Mouse (Mus musculus): ENCODE results near the gene Acox1. TPM values are rescaled to one million over a fixed set of nuclear protein-coding genes. Genes with fewer than 3 reads are reported as not detected.
A peak's percentile ranks its signal among the peaks of the same experiment; 100 is the strongest.

The Acox1 gene
- polyA plus RNA-seq, 1 experiment, result 402 TPM

- H3K4me3 ChIP-seq (ENCODE audit: insufficient read depth, low read depth, low read length), result no peak overlapping the region
- H3K27ac ChIP-seq (replicated peaks; ENCODE audit: low read depth, low read length), result no peak overlapping the region
- H3K4me1 ChIP-seq (ENCODE audit: control insufficient read depth, insufficient read depth, insufficient read length, low read length), result peaks cover 7% of the 10 kb centered on the region; the same call in 1 of the 2 replicates
Observed at GRCm38 (mm10) chr11:116133497-116133896, 65.3 kb downstream of the Acox1 start.

- Histone ChIP-seq H3K27ac (replicated peaks; ENCODE audit: low read depth, low read length) (no peak overlapping the region), H3K4me1 (ENCODE audit: control insufficient read depth, insufficient read depth, insufficient read length, low read length) (peaks cover 11% of the 10 kb centered on the region), H3K4me3 (ENCODE audit: insufficient read depth, low read depth, low read length) (no peak overlapping the region)
Observed at GRCm38 (mm10) chr11:116132366-116133333, 66.2 kb downstream of the Acox1 start.

- Histone ChIP-seq H3K4me1 (ENCODE audit: control insufficient read depth, insufficient read depth, insufficient read length, low read length) (peaks cover 16% of the 10 kb centered on the region), H3K4me3 (ENCODE audit: insufficient read depth, low read depth, low read length) (peak overlapping the region; percentile 94), H3K27ac (replicated peaks; ENCODE audit: low read depth, low read length) (peak overlapping the region; percentile 96)
Observed at GRCm38 (mm10) chr11:116131349-116132170, 67.3 kb downstream of the Acox1 start.

GRCm38 (mm10) chr11:116130488-116131205 lies 68.2 kb downstream of the Acox1 start, which contains the start of gene Trim65:
TSS of gene Trim65 (minus strand) at chr11:116131128.
- H3K4me1 ChIP-seq (ENCODE audit: control insufficient read depth, insufficient read depth, insufficient read length, low read length), result peaks cover 16% of the 10 kb centered on the region

GRCm38 (mm10) chr11:116129993-116130487 lies 68.8 kb downstream of the Acox1 start:
- H3K4me3 ChIP-seq (ENCODE audit: insufficient read depth, low read depth, low read length), result peak overlapping the region; percentile 94
- peak overlapping the region; percentile 58 for H3K27ac ChIP-seq (replicated peaks; ENCODE audit: low read depth, low read length)
- peaks cover 16% of the 10 kb centered on the region for H3K4me1 ChIP-seq (ENCODE audit: control insufficient read depth, insufficient read depth, insufficient read length, low read length)

More at GRCm38 (mm10) chr11:116130488-116131205, 68.2 kb downstream of the Acox1 start, which contains the start of gene Trim65:
- H3K4me3 ChIP-seq (ENCODE audit: insufficient read depth, low read depth, low read length), result peak within 1 kb of the TSS; percentile 94
- peak within 1 kb of the TSS; percentile 96 for H3K27ac ChIP-seq (replicated peaks; ENCODE audit: low read depth, low read length)

GRCm38 (mm10) chr11:116129091-116129790 lies 69.6 kb downstream of the Acox1 start:
- H3K4me1 ChIP-seq (ENCODE audit: control insufficient read depth, insufficient read depth, insufficient read length, low read length), result peaks cover 16% of the 10 kb centered on the region
- H3K27ac ChIP-seq (replicated peaks; ENCODE audit: low read depth, low read length), result peak overlapping the region; percentile 33; the same call in 1 of the 2 replicates
- H3K4me3 ChIP-seq (ENCODE audit: insufficient read depth, low read depth, low read length), result peak overlapping the region; percentile 94

- H3K27ac ChIP-seq (replicated peaks; ENCODE audit: low read depth, low read length), result no peak overlapping the region
- H3K4me3 ChIP-seq (ENCODE audit: insufficient read depth, low read depth, low read length), result no peak overlapping the region
- peaks cover 16% of the 10 kb centered on the region for H3K4me1 ChIP-seq (ENCODE audit: control insufficient read depth, insufficient read depth, insufficient read length, low read length)
Observed at GRCm38 (mm10) chr11:116127986-116128385, 70.9 kb downstream of the Acox1 start.

GRCm38 (mm10) chr11:116127156-116127980 lies 71.5 kb downstream of the Acox1 start, which contains the start of gene Trim47:
TSS of gene Trim47 (minus strand) at chr11:116127210.
- peaks cover 16% of the 10 kb centered on the region for H3K4me1 ChIP-seq (ENCODE audit: control insufficient read depth, insufficient read depth, insufficient read length, low read length)
- no peak within 1 kb of the TSS for H3K27ac ChIP-seq (replicated peaks; ENCODE audit: low read depth, low read length)
- no peak within 1 kb of the TSS for H3K4me3 ChIP-seq (ENCODE audit: insufficient read depth, low read depth, low read length)

- H3K4me1 ChIP-seq (ENCODE audit: control insufficient read depth, insufficient read depth, insufficient read length, low read length), result peaks cover 16% of the 10 kb centered on the region
- no peak overlapping the region for H3K4me3 ChIP-seq (ENCODE audit: insufficient read depth, low read depth, low read length)
- no peak overlapping the region for H3K27ac ChIP-seq (replicated peaks; ENCODE audit: low read depth, low read length)
Observed at GRCm38 (mm10) chr11:116126261-116126660, 72.6 kb downstream of the Acox1 start.

Other genes with a start within 250 kb of the Acox1 start
- 1.5 and 2.2 TPM in 2 replicates for gene Itgb4, start 224.3 kb downstream of the Acox1 start, polyA plus RNA-seq (2012; ENCODE audit: insufficient read depth, insufficient read length, missing spikeins)
- gene Galk1, start 186.3 kb downstream of the Acox1 start, polyA plus RNA-seq (2012; ENCODE audit: insufficient read depth, insufficient read length, missing spikeins), result 9.6 and 12.4 TPM in 2 replicates
- gene H3f3b, start 171.1 kb downstream of the Acox1 start, polyA plus RNA-seq (2012; ENCODE audit: insufficient read depth, insufficient read length, missing spikeins), result 85.7 and 112 TPM in 2 replicates
- gene Unk, start 168.7 kb downstream of the Acox1 start, polyA plus RNA-seq (2012; ENCODE audit: insufficient read depth, insufficient read length, missing spikeins), result 2.9 and 4.0 TPM in 2 replicates
- gene Unc13d, start 121.1 kb downstream of the Acox1 start, polyA plus RNA-seq (2012; ENCODE audit: insufficient read depth, insufficient read length, missing spikeins), result not detected in 2 replicates
- 73.7 and 124 TPM in 2 replicates for gene Wbp2, start 112.0 kb downstream of the Acox1 start, polyA plus RNA-seq (2012; ENCODE audit: insufficient read depth, insufficient read length, missing spikeins)
- 4.6 and 8.3 TPM in 2 replicates for gene Trim47, start 71.8 kb downstream of the Acox1 start, polyA plus RNA-seq (2012; ENCODE audit: insufficient read depth, insufficient read length, missing spikeins)
- 5.9 and 8.3 TPM in 2 replicates for gene Trim65, start 67.9 kb downstream of the Acox1 start, polyA plus RNA-seq (2012; ENCODE audit: insufficient read depth, insufficient read length, missing spikeins)
- gene Mrpl38, start 60.2 kb downstream of the Acox1 start, polyA plus RNA-seq (2012; ENCODE audit: insufficient read depth, insufficient read length, missing spikeins), result 99.5 and 121 TPM in 2 replicates
- gene Fbf1, start 30.9 kb downstream of the Acox1 start, polyA plus RNA-seq (2012; ENCODE audit: insufficient read depth, insufficient read length, missing spikeins), result 3.8 and 5.3 TPM in 2 replicates
- gene Ten1, start 190 bp downstream of the Acox1 start, polyA plus RNA-seq (2012; ENCODE audit: insufficient read depth, insufficient read length, missing spikeins), result 4.3 and 7.6 TPM in 2 replicates
- gene Evpl, start 39.0 kb upstream of the Acox1 start, polyA plus RNA-seq (2012; ENCODE audit: insufficient read depth, insufficient read length, missing spikeins), result 0.16 TPM in 1 of 2 replicates, not detected in the other
- 23.4 and 31.3 TPM in 2 replicates for gene Srp68, start 75.2 kb upstream of the Acox1 start, polyA plus RNA-seq (2012; ENCODE audit: insufficient read depth, insufficient read length, missing spikeins)
- gene Galr2, start 81.9 kb upstream of the Acox1 start, polyA plus RNA-seq (2012; ENCODE audit: insufficient read depth, insufficient read length, missing spikeins), result not detected in 2 replicates
- gene Exoc7, start 108.2 kb upstream of the Acox1 start, polyA plus RNA-seq (2012; ENCODE audit: insufficient read depth, insufficient read length, missing spikeins), result 61.2 and 74.2 TPM in 2 replicates
- gene Foxj1, start 136.4 kb upstream of the Acox1 start, polyA plus RNA-seq (2012; ENCODE audit: insufficient read depth, insufficient read length, missing spikeins), result not detected in 2 replicates
- 0.67 TPM in 1 of 2 replicates, not detected in the other for gene Rnf157, start 214.0 kb upstream of the Acox1 start, polyA plus RNA-seq (2012; ENCODE audit: insufficient read depth, insufficient read length, missing spikeins)
- gene Ubald2, start 235.0 kb upstream of the Acox1 start, polyA plus RNA-seq (2012; ENCODE audit: insufficient read depth, insufficient read length, missing spikeins), result 29.8 and 38.4 TPM in 2 replicates

Measured in brown adipose tissue, adult 24 weeks (tissue).